Mouse (Mus musculus): Measurements from ENCODE around the gene Acads. TPM values are rescaled to one million over a fixed set of nuclear protein-coding genes. Genes with fewer than 3 reads are reported as not detected.
"Not testable (repeated sequence)": the region's sequence is repeated elsewhere in the genome, so short reads cannot be mapped to it uniquely, and the experiment has no call there.

Acads gene
- polyA plus RNA-seq, 1 experiment from 2014 or later = 52.8 TPM

- no peak overlapping the region for H3K4me2 ChIP-seq (replicated peaks)
- H3K9me3 ChIP-seq = no peaks in the 10 kb centered on the region
- 94% methylated on average over 12 of the region's 12 CpGs for WGBS
- ATAC-seq (ENCODE audit: insufficient number of reproducible peaks, insufficient read depth, low FRiP score, low TSS enrichment) = no peak
- H3K9ac ChIP-seq = no peak overlapping the region
- no peaks in the 10 kb centered on the region for H3K27me3 ChIP-seq
- no peak overlapping the region for H3K27ac ChIP-seq
- no peak overlapping the region for H3K4me3 ChIP-seq
- no peaks in the 10 kb centered on the region for H3K4me1 ChIP-seq
- H3K36me3 ChIP-seq = peaks cover 52% of the 10 kb centered on the region
Measured at GRCm38 (mm10) chr5:115113244-115113643, 5.9 kb downstream of the Acads start.

- Histone ChIP-seq H3K9ac (no peak overlapping the region), H3K4me2 (replicated peaks) (no peak overlapping the region), H3K9me3 (no peaks in the 10 kb centered on the region), H3K27ac (no peak overlapping the region), H3K36me3 (peaks cover 44% of the 10 kb centered on the region), H3K4me3 (no peak overlapping the region), H3K27me3 (no peaks in the 10 kb centered on the region), H3K4me1 (no peaks in the 10 kb centered on the region)
- 90% methylated on average over 8 of the region's 8 CpGs for WGBS
- no peak for ATAC-seq (ENCODE audit: insufficient number of reproducible peaks, insufficient read depth, low FRiP score, low TSS enrichment)
Measured at GRCm38 (mm10) chr5:115111156-115111555, 8.0 kb downstream of the Acads start.

- H3K27ac ChIP-seq; H3K9me3 ChIP-seq; H3K27me3 ChIP-seq; H3K4me1 ChIP-seq; H3K9ac ChIP-seq; H3K4me3 ChIP-seq; ATAC-seq (ENCODE audit: insufficient number of reproducible peaks, insufficient read depth, low FRiP score, low TSS enrichment); H3K4me2 ChIP-seq (replicated peaks): not testable (repeated sequence)
- WGBS = 97% methylated on average over 23 of the region's 23 CpGs
- H3K36me3 ChIP-seq = peaks cover 26% of the 10 kb centered on the region
Measured at GRCm38 (mm10) chr5:115103253-115103652, 15.9 kb downstream of the Acads start.

GRCm38 (mm10) chr5:115102231-115102630, 16.9 kb downstream of the Acads start:
- Histone ChIP-seq H3K9me3 (no peaks in the 10 kb centered on the region), H3K4me1 (no peaks in the 10 kb centered on the region), H3K9ac (no peak overlapping the region), H3K27ac (no peak overlapping the region), H3K4me3 (no peak overlapping the region), H3K4me2 (replicated peaks) (no peak overlapping the region), H3K36me3 (peaks cover 31% of the 10 kb centered on the region), H3K27me3 (no peaks in the 10 kb centered on the region)
- no peak for ATAC-seq (ENCODE audit: insufficient number of reproducible peaks, insufficient read depth, low FRiP score, low TSS enrichment)
- WGBS = 86% methylated on average over 2 of the region's 2 CpGs

GRCm38 (mm10) chr5:115100473-115100872, 18.7 kb downstream of the Acads start:
- WGBS = 75% methylated on average over 6 of the region's 6 CpGs
- Histone ChIP-seq H3K4me3 (no peak overlapping the region), H3K27me3 (no peaks in the 10 kb centered on the region), H3K27ac (no peak overlapping the region), H3K9ac (no peak overlapping the region), H3K36me3 (peaks cover 45% of the 10 kb centered on the region), H3K9me3 (no peaks in the 10 kb centered on the region), H3K4me2 (replicated peaks) (no peak overlapping the region), H3K4me1 (no peaks in the 10 kb centered on the region)
- ATAC-seq (ENCODE audit: insufficient number of reproducible peaks, insufficient read depth, low FRiP score, low TSS enrichment) = no peak

- H3K9ac ChIP-seq = no peak overlapping the region
- no peak overlapping the region for H3K4me2 ChIP-seq (replicated peaks)
- WGBS = 85% methylated on average over 9 of the region's 9 CpGs
- no peaks in the 10 kb centered on the region for H3K27me3 ChIP-seq
- no peaks in the 10 kb centered on the region for H3K4me1 ChIP-seq
- no peak overlapping the region for H3K4me3 ChIP-seq
- ATAC-seq (ENCODE audit: insufficient number of reproducible peaks, insufficient read depth, low FRiP score, low TSS enrichment) = no peak
- no peaks in the 10 kb centered on the region for H3K9me3 ChIP-seq
- peaks cover 50% of the 10 kb centered on the region for H3K36me3 ChIP-seq
- H3K27ac ChIP-seq = no peak overlapping the region
Measured at GRCm38 (mm10) chr5:115099991-115100390, 19.2 kb downstream of the Acads start.

- Histone ChIP-seq H3K4me3 (no peak overlapping the region), H3K9ac (no peak overlapping the region), H3K27me3 (no peaks in the 10 kb centered on the region), H3K36me3 (peaks cover 53% of the 10 kb centered on the region), H3K4me1 (no peaks in the 10 kb centered on the region), H3K9me3 (no peaks in the 10 kb centered on the region), H3K4me2 (replicated peaks) (no peak overlapping the region), H3K27ac (no peak overlapping the region)
- 88% methylated on average over 5 of the region's 5 CpGs for WGBS
- ATAC-seq (ENCODE audit: insufficient number of reproducible peaks, insufficient read depth, low FRiP score, low TSS enrichment) = no peak
Measured at GRCm38 (mm10) chr5:115099530-115099929, 19.6 kb downstream of the Acads start.

GRCm38 (mm10) chr5:115098195-115098594, 21.0 kb downstream of the Acads start, which contains the start of gene Gm10401:
TSS of gene Gm10401 (minus strand) at chr5:115098295.
- Histone ChIP-seq H3K27me3 (no peaks in the 10 kb centered on the region), H3K9me3 (no peaks in the 10 kb centered on the region), H3K27ac (no peak within 1 kb of the TSS), H3K9ac (no peak within 1 kb of the TSS; the same call in 1 of the 2 replicates), H3K4me1 (no peaks in the 10 kb centered on the region), H3K4me3 (no peak within 1 kb of the TSS), H3K4me2 (replicated peaks) (no peak within 1 kb of the TSS), H3K36me3 (peaks cover 53% of the 10 kb centered on the region)
- no peak for ATAC-seq (ENCODE audit: insufficient number of reproducible peaks, insufficient read depth, low FRiP score, low TSS enrichment)
- WGBS = 97% methylated on average over 8 of the region's 8 CpGs

- H3K36me3 ChIP-seq = peaks cover 73% of the 10 kb centered on the region
- no peak overlapping the region for H3K9ac ChIP-seq
- H3K4me2 ChIP-seq (replicated peaks) = no peak overlapping the region
- no peaks in the 10 kb centered on the region for H3K4me1 ChIP-seq
- no peaks in the 10 kb centered on the region for H3K27me3 ChIP-seq
- H3K9me3 ChIP-seq = no peaks in the 10 kb centered on the region
- no peak overlapping the region for H3K27ac ChIP-seq
- H3K4me3 ChIP-seq = no peak overlapping the region
- no peak for ATAC-seq (ENCODE audit: insufficient number of reproducible peaks, insufficient read depth, low FRiP score, low TSS enrichment)
- WGBS = 69% methylated on average over 6 of the region's 6 CpGs
Measured at GRCm38 (mm10) chr5:115091776-115092175, 27.4 kb downstream of the Acads start.

- Histone ChIP-seq H3K27me3 (no peaks in the 10 kb centered on the region), H3K27ac (no peak overlapping the region), H3K9ac (no peak overlapping the region), H3K9me3 (no peaks in the 10 kb centered on the region), H3K4me3 (no peak overlapping the region), H3K4me1 (no peaks in the 10 kb centered on the region), H3K4me2 (replicated peaks) (no peak overlapping the region), H3K36me3 (peaks cover 74% of the 10 kb centered on the region)
- no peak for ATAC-seq (ENCODE audit: insufficient number of reproducible peaks, insufficient read depth, low FRiP score, low TSS enrichment)
- WGBS = 80% methylated on average over 3 of the region's 3 CpGs
Measured at GRCm38 (mm10) chr5:115091015-115091414, 28.1 kb downstream of the Acads start.

- H3K9me3 ChIP-seq = no peaks in the 10 kb centered on the region
- H3K9ac ChIP-seq = no peak overlapping the region
- 94% methylated on average over 5 of the region's 5 CpGs for WGBS
- peaks cover 73% of the 10 kb centered on the region for H3K36me3 ChIP-seq
- ATAC-seq (ENCODE audit: insufficient number of reproducible peaks, insufficient read depth, low FRiP score, low TSS enrichment) = no peak
- no peaks in the 10 kb centered on the region for H3K27me3 ChIP-seq
- H3K4me1 ChIP-seq = no peaks in the 10 kb centered on the region
- no peak overlapping the region for H3K4me2 ChIP-seq (replicated peaks)
- no peak overlapping the region for H3K27ac ChIP-seq
- no peak overlapping the region for H3K4me3 ChIP-seq
Measured at GRCm38 (mm10) chr5:115089592-115090268, 29.4 kb downstream of the Acads start.

GRCm38 (mm10) chr5:115085675-115086074, 33.5 kb downstream of the Acads start:
- WGBS = 96% methylated on average over 2 of the region's 2 CpGs
- ATAC-seq (ENCODE audit: insufficient number of reproducible peaks, insufficient read depth, low FRiP score, low TSS enrichment) = no peak
- H3K4me2 ChIP-seq (replicated peaks) = no peak overlapping the region
- H3K4me1 ChIP-seq = no peaks in the 10 kb centered on the region
- no peak overlapping the region for H3K27ac ChIP-seq
- H3K9ac ChIP-seq = no peak overlapping the region
- H3K4me3 ChIP-seq = no peak overlapping the region
- H3K27me3 ChIP-seq = no peaks in the 10 kb centered on the region
- peaks cover 76% of the 10 kb centered on the region for H3K36me3 ChIP-seq
- no peaks in the 10 kb centered on the region for H3K9me3 ChIP-seq

Measured in embryonic facial prominence, embryonic 12.5 days (tissue).